ENCODE assay signal across 8 mouse cellular contexts in the genomic region with DNA sequence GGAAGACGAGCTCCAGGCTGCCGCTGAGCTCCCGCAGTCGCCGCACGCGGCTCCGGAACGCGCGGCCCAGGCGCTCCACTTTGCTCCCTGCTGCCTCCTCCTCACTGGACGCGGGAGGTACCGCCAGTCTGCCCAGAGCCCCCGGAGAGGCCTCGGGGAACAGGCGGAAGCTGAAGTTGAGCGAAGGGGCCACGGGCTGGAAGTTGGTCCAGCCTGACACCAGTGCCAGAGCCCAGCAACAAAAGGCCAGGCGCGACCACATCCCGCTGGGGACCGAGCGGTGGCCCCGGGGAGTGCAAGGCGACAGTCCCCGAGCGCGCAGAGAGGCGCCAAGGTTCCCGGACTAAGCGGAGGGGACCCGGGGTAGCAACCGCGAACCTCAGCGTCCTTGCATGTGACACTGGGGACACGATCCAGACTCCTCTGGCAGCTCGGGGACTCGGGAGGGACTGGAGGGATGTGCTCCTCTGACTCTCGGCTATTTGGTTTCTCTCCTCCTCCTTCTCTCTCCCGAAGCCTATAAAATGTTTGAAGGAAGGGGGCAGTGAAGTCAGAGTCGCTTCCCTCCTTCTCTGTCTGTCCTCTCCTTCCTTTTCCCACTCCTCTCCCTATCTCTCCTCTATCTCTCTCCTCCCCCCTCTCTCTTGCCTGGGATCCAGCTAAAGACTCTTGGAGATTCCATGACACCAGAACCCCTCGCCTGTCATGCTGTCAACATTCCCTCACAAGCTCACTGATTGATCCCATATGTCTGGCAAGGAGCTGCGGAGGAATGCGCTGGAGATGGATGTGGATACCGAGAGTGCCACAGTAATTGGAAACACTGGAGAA. TPM values are rescaled to one million over a fixed set of nuclear protein-coding genes. Genes with fewer than 3 reads are reported as not detected.
DNase-seq lines count a peak whose midpoint lies in the region; ATAC-seq and TF ChIP-seq lines count a peak whose summit lies in the region.

A gene (minus strand): TSS at position 745 of the 831 bp plus-strand sequence.

- TF ChIP-seq POLR2A in heart, adult 2 months (IDR thresholded peaks at IDR 0.05; ENCODE audit: insufficient read depth, low read depth, low read length) = peak; percentile 48; the same call in 1 of the 2 replicates
- TF ChIP-seq POLR2A in kidney, adult 2 months (IDR thresholded peaks at IDR 0.05; ENCODE audit: low read depth, low read length) = no peak

- TF ChIP-seq EP300 in heart, adult 2 months (IDR thresholded peaks at IDR 0.05; ENCODE audit: insufficient read depth, low read depth, low read length) = no peak

- H3K27me3 ChIP-seq in heart, adult 2 months (ENCODE audit: control insufficient read depth, insufficient read depth, low read length) = no peaks in the 10 kb centered on the region
- no peaks in the 10 kb centered on the region for H3K27me3 ChIP-seq in kidney, adult 2 months (replicated peaks; ENCODE audit: control insufficient read depth, insufficient read depth, low read length)
- peaks cover 7% of the 10 kb centered on the region; the same call in 1 of the 2 replicates for H3K27me3 ChIP-seq in lung, embryonic 14.5 days (ENCODE audit: insufficient read depth, low read length)

- ATAC-seq in lung, embryonic 14.5 days (ENCODE audit: insufficient read depth) = peak; percentile 84

- H3K79me2 ChIP-seq in heart, adult 2 months (replicated peaks; ENCODE audit: control insufficient read depth, insufficient read depth, low read length) = no peaks in the 10 kb centered on the region

- intact Hi-C loops in heart, adult 2 months (cut with DNase I) = no loop called here

- WGBS in heart, adult 2 months = under 1% methylated on average over 47 of the region's 47 CpGs
- 1% methylated on average over 47 of the region's 47 CpGs for WGBS in kidney, adult 2 months
- 0% methylated on average over 47 of the region's 47 CpGs for WGBS in lung, embryonic 14.5 days

- peak; percentile 25 to 64 for DNase-seq in urinary bladder, adult 18-20 months (ENCODE audit: low spot score in 2 of 2)
- DNase-seq in urinary bladder, postnatal 10 days (ENCODE audit: low spot score) = no peak
- peak; percentile 79 for DNase-seq in embryo, embryonic 10.5 days (ENCODE audit: low spot score)
- peak; percentile 46 to 64 for DNase-seq in heart, adult 2 months
- peak; percentile 55 for DNase-seq in kidney, adult 2 months
- DNase-seq in lung, embryonic 14.5 days = peak; percentile 84
- DNase-seq in ovary, postnatal 36 days (ENCODE audit: low spot score) = peak; percentile 42
- DNase-seq in frontal cortex, postnatal 25 days (ENCODE audit: low spot score in 2 of 2) = no peak

- H3K4me3 ChIP-seq in heart, adult 2 months = peak within 1 kb of the TSS; percentile 43
- peak within 1 kb of the TSS; percentile 27 for H3K4me3 ChIP-seq in kidney, adult 2 months (ENCODE audit: insufficient read depth, low read depth, low read length)
- H3K4me3 ChIP-seq in lung, embryonic 14.5 days (ENCODE audit: low read depth, low read length) = peak within 1 kb of the TSS; percentile 66

- H3K9me3 ChIP-seq in lung, embryonic 14.5 days (ENCODE audit: low read depth, low read length) = no peaks in the 10 kb centered on the region

- peak within 1 kb of the TSS; percentile 87 for H3K4me2 ChIP-seq in lung, embryonic 14.5 days

- TF ChIP-seq CTCF in heart, adult 2 months (IDR thresholded peaks at IDR 0.05) = no peak
- no peak for TF ChIP-seq CTCF in kidney, adult 2 months (conservative IDR thresholded peaks at IDR 0.05; ENCODE audit: insufficient read depth, insufficient read length, low read depth, low read length)
- TF ChIP-seq CTCF in lung, embryonic 14.5 days (IDR thresholded peaks at IDR 0.05; ENCODE audit: low read depth) = peak; percentile 11; the same call in 1 of the 2 replicates

- no peaks in the 10 kb centered on the region for H3K4me1 ChIP-seq in heart, adult 2 months (ENCODE audit: control insufficient read depth, insufficient read depth, low read length)
- no peaks in the 10 kb centered on the region for H3K4me1 ChIP-seq in kidney, adult 2 months (ENCODE audit: control insufficient read depth, insufficient read depth, low read length)
- H3K4me1 ChIP-seq in lung, embryonic 14.5 days (ENCODE audit: insufficient read depth) = peaks cover 5% of the 10 kb centered on the region; the same call in 1 of the 2 replicates

- H3K27ac ChIP-seq in heart, adult 2 months = peak within 1 kb of the TSS; percentile 23
- peak within 1 kb of the TSS; percentile 29 for H3K27ac ChIP-seq in kidney, adult 2 months (ENCODE audit: insufficient read depth, low read depth, low read length)
- peak within 1 kb of the TSS; percentile 95 for H3K27ac ChIP-seq in lung, embryonic 14.5 days (ENCODE audit: low read depth)

- no peaks in the 10 kb centered on the region for H3K36me3 ChIP-seq in heart, adult 2 months (ENCODE audit: control insufficient read depth, insufficient read depth, low read length)
- no peaks in the 10 kb centered on the region for H3K36me3 ChIP-seq in kidney, adult 2 months (ENCODE audit: control insufficient read depth, insufficient read depth, low read length)
- no peaks in the 10 kb centered on the region for H3K36me3 ChIP-seq in lung, embryonic 14.5 days (ENCODE audit: insufficient read depth)

- peak within 1 kb of the TSS; percentile 54 for H3K9ac ChIP-seq in heart, adult 2 months (ENCODE audit: low read depth, low read length)
- H3K9ac ChIP-seq in lung, embryonic 14.5 days = peak within 1 kb of the TSS; percentile 78

RNA-seq across cellular contexts. Expression of the gene that starts here (rescaled TPM):
- 1 to 10 TPM; 4.2 to 4.5 TPM for total RNA-seq in heart, adult 2 months (2021)
- 3.5 and 6.3 TPM in 2 replicates for polyA plus RNA-seq in heart, adult 2 months (2012; rRNA removed)
- 8.9 and 10.6 TPM in 2 replicates for polyA plus RNA-seq in kidney, adult 2 months (2012; rRNA removed)
- 16.4 and 17.6 TPM in 2 replicates for polyA plus RNA-seq in lung, embryonic 14.5 days (2014; fragmentation: Nextera tagmentation; extraction: Ambion mirVana)

Comparison
In these comparisons a context has a peak if more than half of its experiments do, and no peak if none do; other contexts are left out.
1. DNase-seq: peak in urinary bladder, adult 18-20 months (2 of 2), embryo, embryonic 10.5 days (single experiment), heart, adult 2 months (2 of 2), kidney, adult 2 months (single experiment), lung, embryonic 14.5 days (single experiment) and ovary, postnatal 36 days (single experiment); none in urinary bladder, postnatal 10 days (single experiment) and frontal cortex, postnatal 25 days (0 of 2).
2. H3K27ac ChIP-seq: peak in every context shown above with its lines; median percentile 95 in lung, embryonic 14.5 days; 29 in kidney, adult 2 months; 23 in heart, adult 2 months.
3. Peak in every context shown above with its lines, with median percentiles within 50 percentile points of each other: H3K4me3 ChIP-seq.